Mouse (Mus musculus): ENCODE results near the gene Serp2. TPM values are rescaled to one million over a fixed set of nuclear protein-coding genes. Genes with fewer than 3 reads are reported as not detected.

Gene Serp2
- polyA plus RNA-seq, 1 experiment from 2014 or later, result 0.58 TPM

- WGBS (ENCODE audit: insufficient replicate concordance), result 21% methylated on average over 20 of the region's 20 CpGs
These were observed 24.2 kb downstream of the Serp2 start for GRCm38 (mm10) chr14:76532257-76533169.

GRCm38 (mm10) chr14:76531027-76531660 lies 25.5 kb downstream of the Serp2 start:
- Histone ChIP-seq H3K9me3 (ENCODE audit: low read length) (no peaks in the 10 kb centered on the region), H3K27me3 (ENCODE audit: insufficient read depth, low read length) (no peaks in the 10 kb centered on the region), H3K4me1 (ENCODE audit: insufficient read depth) (peaks cover 25% of the 10 kb centered on the region), H3K36me3 (replicated peaks; ENCODE audit: insufficient read depth, low read length) (no peaks in the 10 kb centered on the region), H3K4me3 (ENCODE audit: low read depth, low read length) (no peak overlapping the region), H3K27ac (ENCODE audit: low read depth) (peak overlapping the region; percentile 84), H3K9ac (replicated peaks) (no peak overlapping the region; the same call in 1 of the 2 replicates), H3K4me2 (ENCODE audit: low read depth, low read length) (0 out of 2 replicates have a peak overlapping the region, but pooled peaks have one; percentile 19)
- DNase-seq (no peak), ATAC-seq (no peak)
- TF ChIP-seq EP300 (IDR thresholded peaks at IDR 0.05; ENCODE audit: low read depth) (no peak), CTCF (IDR thresholded peaks at IDR 0.05; ENCODE audit: low read depth) (no peak)
- WGBS (ENCODE audit: insufficient replicate concordance), result 73% methylated on average over 7 of the region's 7 CpGs

More at GRCm38 (mm10) chr14:76532257-76533169, 24.2 kb downstream of the Serp2 start:
- peak overlapping the region; percentile 63 for H3K9ac ChIP-seq (replicated peaks)
- DNase-seq, result peak; percentile 86
- peaks cover 25% of the 10 kb centered on the region for H3K4me1 ChIP-seq (ENCODE audit: insufficient read depth)
- peak overlapping the region; percentile 73 for H3K4me2 ChIP-seq (ENCODE audit: low read depth, low read length)
- ATAC-seq, result peak; percentile 92
- H3K27me3 ChIP-seq (ENCODE audit: insufficient read depth, low read length), result no peaks in the 10 kb centered on the region
- H3K9me3 ChIP-seq (ENCODE audit: low read length), result no peaks in the 10 kb centered on the region
- peak overlapping the region; percentile 42 for H3K4me3 ChIP-seq (ENCODE audit: low read depth, low read length)
- no peaks in the 10 kb centered on the region for H3K36me3 ChIP-seq (replicated peaks; ENCODE audit: insufficient read depth, low read length)
- H3K27ac ChIP-seq (ENCODE audit: low read depth), result peak overlapping the region; percentile 84
- TF ChIP-seq EP300 (IDR thresholded peaks at IDR 0.05; ENCODE audit: low read depth), result peak; percentile 97
- no peak for TF ChIP-seq CTCF (IDR thresholded peaks at IDR 0.05; ENCODE audit: low read depth)

GRCm38 (mm10) chr14:76528641-76529040 lies 28.0 kb downstream of the Serp2 start:
- Histone ChIP-seq H3K4me1 (ENCODE audit: insufficient read depth) (peaks cover 24% of the 10 kb centered on the region), H3K4me2 (ENCODE audit: low read depth, low read length) (no peak overlapping the region), H3K27ac (ENCODE audit: low read depth) (no peak overlapping the region), H3K9me3 (ENCODE audit: low read length) (no peaks in the 10 kb centered on the region), H3K27me3 (ENCODE audit: insufficient read depth, low read length) (no peaks in the 10 kb centered on the region), H3K36me3 (replicated peaks; ENCODE audit: insufficient read depth, low read length) (no peaks in the 10 kb centered on the region), H3K9ac (replicated peaks) (no peak overlapping the region), H3K4me3 (ENCODE audit: low read depth, low read length) (no peak overlapping the region)
- no peak for DNase-seq
- TF ChIP-seq CTCF (IDR thresholded peaks at IDR 0.05; ENCODE audit: low read depth), result no peak
- no peak for TF ChIP-seq EP300 (IDR thresholded peaks at IDR 0.05; ENCODE audit: low read depth)
- ATAC-seq, result no peak
- 50% methylated on average over 5 of the region's 5 CpGs for WGBS (ENCODE audit: insufficient replicate concordance)

- Histone ChIP-seq H3K9me3 (ENCODE audit: low read length) (no peaks in the 10 kb centered on the region), H3K9ac (replicated peaks) (no peak overlapping the region), H3K27me3 (ENCODE audit: insufficient read depth, low read length) (no peaks in the 10 kb centered on the region), H3K4me3 (ENCODE audit: low read depth, low read length) (no peak overlapping the region), H3K27ac (ENCODE audit: low read depth) (no peak overlapping the region), H3K4me2 (ENCODE audit: low read depth, low read length) (no peak overlapping the region), H3K36me3 (replicated peaks; ENCODE audit: insufficient read depth, low read length) (no peaks in the 10 kb centered on the region), H3K4me1 (ENCODE audit: insufficient read depth) (peaks cover 16% of the 10 kb centered on the region)
- 69% methylated on average over 9 of the region's 9 CpGs for WGBS (ENCODE audit: insufficient replicate concordance)
- no peak for TF ChIP-seq EP300 (IDR thresholded peaks at IDR 0.05; ENCODE audit: low read depth)
- TF ChIP-seq CTCF (IDR thresholded peaks at IDR 0.05; ENCODE audit: low read depth), result no peak
- DNase-seq (no peak), ATAC-seq (no peak)
These were observed 28.9 kb downstream of the Serp2 start for GRCm38 (mm10) chr14:76527758-76528313.

- DNase-seq, result no peak
- no peak for ATAC-seq
- Histone ChIP-seq H3K4me2 (ENCODE audit: low read depth, low read length) (no peak overlapping the region), H3K9ac (replicated peaks) (no peak overlapping the region), H3K4me1 (ENCODE audit: insufficient read depth) (peaks cover 15% of the 10 kb centered on the region), H3K9me3 (ENCODE audit: low read length) (no peaks in the 10 kb centered on the region), H3K27ac (ENCODE audit: low read depth) (no peak overlapping the region), H3K27me3 (ENCODE audit: insufficient read depth, low read length) (no peaks in the 10 kb centered on the region), H3K4me3 (ENCODE audit: low read depth, low read length) (no peak overlapping the region), H3K36me3 (replicated peaks; ENCODE audit: insufficient read depth, low read length) (no peaks in the 10 kb centered on the region)
- TF ChIP-seq EP300 (IDR thresholded peaks at IDR 0.05; ENCODE audit: low read depth) (no peak), CTCF (IDR thresholded peaks at IDR 0.05; ENCODE audit: low read depth) (no peak)
- WGBS (ENCODE audit: insufficient replicate concordance), result 92% methylated on average over 20 of the region's 20 CpGs
These were observed 29.5 kb downstream of the Serp2 start for GRCm38 (mm10) chr14:76527030-76527719.
